Mouse (Mus musculus) heart, embryonic 12.5 days (tissue): ENCODE data around the gene Dock7. TPM values are rescaled to one million over a fixed set of nuclear protein-coding genes. Genes with fewer than 3 reads are reported as not detected.

Source experiments
- ATAC-seq: fragments of 200-750 bp; cut with Nextera tagmentation; 2 replicates; pipeline ENCODE4 v1.8.0; 2017; ENCODE audit warnings: moderate TSS enrichment, moderate library complexity; ENCODE audit not compliant: insufficient number of reproducible peaks, low FRiP score
- H3K27ac ChIP-seq: fragments of 300-500 bp; sonication (generic); 2 replicates; pipeline ENCODE4 v1.5.1; 2016; ENCODE audit warnings: mild to moderate bottlenecking, moderate library complexity; ENCODE audit not compliant: poor library complexity, severe bottlenecking
- H3K27me3 ChIP-seq: fragments of 300-500 bp; sonication (generic); replicated peaks from 2 replicates; pipeline ENCODE4 v1.6.1; 2016; ENCODE audit warnings: mild to moderate bottlenecking, moderate library complexity
- H3K36me3 ChIP-seq: fragments of 300-500 bp; sonication (generic); 2 replicates; pipeline ENCODE4 v1.6.1; 2016; ENCODE audit warnings: mild to moderate bottlenecking, moderate library complexity
- H3K4me1 ChIP-seq: fragments of 300-500 bp; sonication (generic); replicated peaks from 2 replicates; pipeline ENCODE4 v1.6.1; 2016; ENCODE audit warnings: mild to moderate bottlenecking
- H3K4me2 ChIP-seq: fragments of 300-500 bp; sonication (generic); 2 replicates; pipeline ENCODE4 v1.6.1; 2016; ENCODE audit warnings: mild to moderate bottlenecking, moderate library complexity
- H3K4me3 ChIP-seq: fragments of 300-500 bp; sonication (generic); 2 replicates; pipeline ENCODE4 v1.5.1; 2016; ENCODE audit warnings: mild to moderate bottlenecking
- H3K9ac ChIP-seq: fragments of 300-500 bp; sonication (generic); 2 replicates; pipeline ENCODE4 v1.6.1; 2016; ENCODE audit warnings: mild to moderate bottlenecking, moderate library complexity
- H3K9me3 ChIP-seq: fragments of 300-500 bp; sonication (generic); replicated peaks from 2 replicates; pipeline ENCODE4 v1.6.1; 2016; ENCODE audit warnings: mild to moderate bottlenecking, moderate library complexity
- WGBS: fragments of 180-500 bp; shearing (Covaris S2); methylation state at CpG from one replicate; pipeline ENCODE4 v1.1.7; 2016; 5-methylcytosine and 5-hydroxymethylcytosine counted together
- polyA plus RNA-seq: library from polyadenylated mRNA; unstranded; fragments of >200 nt; fragmentation: Nextera tagmentation; extraction: Ambion mirVana; gene quantifications from 2 replicates; pipeline ENCODE4 v1.2.1, GENCODE M21; 2016

Gene Dock7
- polyA plus RNA-seq, 1 experiment from 2014 or later = 43.4 TPM

DNA sequence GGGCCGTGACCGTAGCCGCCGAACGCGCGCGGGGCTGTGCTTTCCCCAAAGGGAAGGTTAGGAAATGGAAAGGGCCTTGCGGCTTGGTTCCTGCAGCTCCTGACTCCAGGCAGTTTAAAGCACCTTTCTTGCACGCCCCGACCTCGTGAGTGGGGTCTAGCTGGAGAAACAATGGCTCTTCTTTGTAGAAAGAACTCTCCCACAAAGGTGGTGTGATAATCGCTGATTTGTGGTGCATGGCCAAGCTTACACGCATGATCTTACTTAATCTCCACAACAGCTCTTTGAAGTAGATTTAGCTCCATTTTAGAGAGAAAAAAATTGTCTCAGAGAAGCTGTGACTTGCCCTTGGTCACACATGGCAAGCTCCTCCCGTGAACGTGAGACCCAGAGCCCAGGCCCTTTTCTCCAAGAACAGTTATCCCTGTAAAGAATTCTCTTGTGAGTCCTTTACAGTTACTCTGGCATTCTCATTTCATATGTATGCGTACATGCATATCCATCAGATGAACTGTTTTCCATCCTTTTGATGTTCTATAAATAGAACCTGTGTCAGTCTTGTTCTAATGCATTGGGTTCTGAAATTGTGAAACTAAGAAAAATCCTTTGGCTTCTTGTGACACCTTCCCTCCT, 524 bp upstream of the Dock7 start:
- WGBS = 3% methylated on average over 17 of the region's 17 CpGs
- Histone ChIP-seq H3K36me3 (no peaks in the 10 kb centered on the region), H3K27me3 (no peaks in the 10 kb centered on the region), H3K4me3 (peak overlapping the region; percentile 97), H3K9ac (peak overlapping the region; percentile 99), H3K9me3 (no peaks in the 10 kb centered on the region), H3K27ac (no peak overlapping the region), H3K4me2 (peak overlapping the region; percentile 83), H3K4me1 (peaks cover 35% of the 10 kb centered on the region)
- no peak; the same call in 1 of the 2 replicates for ATAC-seq

- WGBS = 37% methylated on average over 5 of the region's 5 CpGs
Measured at GRCm38 (mm10) chr4:99119051-99119450, 1.7 kb downstream of the Dock7 start.

GRCm38 (mm10) chr4:99115797-99116196, 4.9 kb downstream of the Dock7 start:
- H3K27ac ChIP-seq = no peak overlapping the region

More at GRCm38 (mm10) chr4:99119051-99119450, 1.7 kb downstream of the Dock7 start:
- Histone ChIP-seq H3K9ac (no peak overlapping the region), H3K9me3 (no peaks in the 10 kb centered on the region), H3K27me3 (no peaks in the 10 kb centered on the region), H3K27ac (no peak overlapping the region), H3K4me1 (peaks cover 44% of the 10 kb centered on the region), H3K36me3 (no peaks in the 10 kb centered on the region), H3K4me2 (peak overlapping the region; percentile 53), H3K4me3 (no peak overlapping the region)
- ATAC-seq = no peak

DNA sequence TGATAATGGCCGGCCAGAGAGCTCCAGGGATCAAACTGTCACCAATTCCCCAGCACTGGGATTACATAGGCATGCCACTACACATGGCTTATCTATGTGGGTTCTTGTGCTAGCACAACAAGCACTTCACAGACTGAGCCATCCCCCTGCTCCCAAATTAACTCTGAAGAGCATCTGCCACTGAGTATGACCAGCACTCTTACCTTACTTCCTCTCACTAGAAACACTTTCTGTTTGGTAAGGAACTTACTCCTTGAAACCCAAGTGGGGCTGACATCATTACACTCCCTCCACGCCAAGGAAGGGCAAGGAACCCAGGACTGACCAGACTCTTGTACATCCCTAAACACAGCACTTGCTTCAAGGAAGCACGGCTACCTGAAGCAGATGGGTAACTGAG, 9.0 kb downstream of the Dock7 start:
- H3K4me3 ChIP-seq = no peak overlapping the region
- H3K9ac ChIP-seq = no peak overlapping the region
- no peaks in the 10 kb centered on the region for H3K9me3 ChIP-seq
- no peak overlapping the region for H3K27ac ChIP-seq
- H3K36me3 ChIP-seq = no peaks in the 10 kb centered on the region
- H3K4me1 ChIP-seq = peaks cover 43% of the 10 kb centered on the region
- WGBS = 50% methylated on average over 3 of the region's 3 CpGs
- H3K27me3 ChIP-seq = no peaks in the 10 kb centered on the region
- ATAC-seq = 0 out of 2 replicates have a peak, but pooled peaks have one; percentile 40
- H3K4me2 ChIP-seq = peak overlapping the region; percentile 13; the same call in 1 of the 2 replicates

More at GRCm38 (mm10) chr4:99115797-99116196, 4.9 kb downstream of the Dock7 start:
- peak overlapping the region; percentile 40; the same call in 1 of the 2 replicates for H3K4me2 ChIP-seq
- H3K4me1 ChIP-seq = peaks cover 45% of the 10 kb centered on the region
- 56% methylated on average over 9 of the region's 9 CpGs for WGBS
- H3K27me3 ChIP-seq = no peaks in the 10 kb centered on the region
- H3K4me3 ChIP-seq = no peak overlapping the region
- no peak overlapping the region for H3K9ac ChIP-seq
- no peak for ATAC-seq
- H3K9me3 ChIP-seq = no peaks in the 10 kb centered on the region
- H3K36me3 ChIP-seq = no peaks in the 10 kb centered on the region

GRCm38 (mm10) chr4:99108817-99109216, 11.9 kb downstream of the Dock7 start:
- no peak overlapping the region for H3K4me3 ChIP-seq
- no peak overlapping the region for H3K27ac ChIP-seq
- no peak overlapping the region for H3K9ac ChIP-seq
- no peak overlapping the region for H3K4me2 ChIP-seq
- H3K9me3 ChIP-seq = no peaks in the 10 kb centered on the region
- 94% methylated on average over 4 of the region's 4 CpGs for WGBS
- ATAC-seq = no peak
- H3K36me3 ChIP-seq = no peaks in the 10 kb centered on the region
- H3K27me3 ChIP-seq = no peaks in the 10 kb centered on the region
- H3K4me1 ChIP-seq = peaks cover 29% of the 10 kb centered on the region

DNA sequence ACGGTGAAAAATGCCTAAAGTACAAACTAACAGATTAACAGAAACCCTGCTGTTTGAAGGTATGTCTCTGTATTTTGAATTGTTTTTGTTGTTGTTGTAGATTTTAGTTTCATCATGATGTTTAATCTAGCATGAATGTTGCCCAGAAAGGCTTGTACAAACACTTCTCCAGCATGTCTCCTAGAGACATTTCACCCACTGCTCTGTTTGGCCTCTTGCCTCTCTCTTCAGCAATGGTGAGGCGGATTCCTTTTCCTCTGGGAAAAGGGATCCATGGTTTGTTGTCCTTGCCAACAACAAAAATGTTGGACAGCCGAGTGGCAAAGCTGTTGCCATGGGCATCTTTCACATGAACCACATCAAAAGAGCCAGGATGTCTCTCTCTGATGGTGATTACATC, 17.9 kb downstream of the Dock7 start:
- no peaks in the 10 kb centered on the region for H3K36me3 ChIP-seq
- ATAC-seq = no peak
- H3K9ac ChIP-seq = no peak overlapping the region
- H3K4me1 ChIP-seq = peaks cover 15% of the 10 kb centered on the region
- H3K9me3 ChIP-seq = no peaks in the 10 kb centered on the region
- 83% methylated on average over 3 of the region's 3 CpGs for WGBS
- H3K4me3 ChIP-seq = no peak overlapping the region
- no peak overlapping the region for H3K4me2 ChIP-seq
- no peaks in the 10 kb centered on the region for H3K27me3 ChIP-seq
- no peak overlapping the region for H3K27ac ChIP-seq

DNA sequence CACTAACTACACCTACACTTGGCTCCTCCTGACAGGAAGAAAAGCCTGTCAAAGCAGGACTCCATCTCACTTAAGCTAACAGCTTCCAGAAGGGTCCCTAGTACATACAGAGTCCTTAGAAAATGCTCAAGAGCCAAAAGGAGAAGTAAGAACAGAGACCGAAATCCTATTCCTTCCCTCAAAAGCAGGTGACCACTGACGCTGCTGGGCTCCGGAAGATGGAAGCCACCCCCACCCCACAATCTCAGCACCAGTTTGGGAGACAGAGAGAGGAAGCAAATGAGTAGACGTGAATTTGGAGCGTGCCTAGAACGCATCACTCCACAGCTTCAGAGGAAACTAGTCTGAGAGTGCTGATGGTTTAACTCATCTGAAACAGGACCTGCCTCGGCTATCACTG, 20.0 kb downstream of the Dock7 start:
- no peaks in the 10 kb centered on the region for H3K9me3 ChIP-seq
- no peak overlapping the region for H3K4me2 ChIP-seq
- no peak overlapping the region for H3K9ac ChIP-seq
- 0 out of 2 replicates have a peak, but pooled peaks cover 3% of the 10 kb centered on the region for H3K4me1 ChIP-seq
- H3K36me3 ChIP-seq = no peaks in the 10 kb centered on the region
- H3K27ac ChIP-seq = no peak overlapping the region
- no peak overlapping the region for H3K4me3 ChIP-seq
- no peaks in the 10 kb centered on the region for H3K27me3 ChIP-seq
- WGBS = 69% methylated on average over 7 of the region's 7 CpGs
- ATAC-seq = no peak

GRCm38 (mm10) chr4:99091777-99092176, 28.9 kb downstream of the Dock7 start:
- H3K4me2 ChIP-seq = no peak overlapping the region
- H3K4me3 ChIP-seq = no peak overlapping the region
- H3K27me3 ChIP-seq = no peaks in the 10 kb centered on the region
- no peak overlapping the region for H3K27ac ChIP-seq
- peaks cover 12% of the 10 kb centered on the region for H3K4me1 ChIP-seq
- peaks cover 16% of the 10 kb centered on the region for H3K36me3 ChIP-seq
- no peaks in the 10 kb centered on the region for H3K9me3 ChIP-seq
- 85% methylated on average over 3 of the region's 3 CpGs for WGBS
- H3K9ac ChIP-seq = no peak overlapping the region
- ATAC-seq = no peak

GRCm38 (mm10) chr4:99091151-99091701, 29.5 kb downstream of the Dock7 start:
- ATAC-seq = no peak

DNA sequence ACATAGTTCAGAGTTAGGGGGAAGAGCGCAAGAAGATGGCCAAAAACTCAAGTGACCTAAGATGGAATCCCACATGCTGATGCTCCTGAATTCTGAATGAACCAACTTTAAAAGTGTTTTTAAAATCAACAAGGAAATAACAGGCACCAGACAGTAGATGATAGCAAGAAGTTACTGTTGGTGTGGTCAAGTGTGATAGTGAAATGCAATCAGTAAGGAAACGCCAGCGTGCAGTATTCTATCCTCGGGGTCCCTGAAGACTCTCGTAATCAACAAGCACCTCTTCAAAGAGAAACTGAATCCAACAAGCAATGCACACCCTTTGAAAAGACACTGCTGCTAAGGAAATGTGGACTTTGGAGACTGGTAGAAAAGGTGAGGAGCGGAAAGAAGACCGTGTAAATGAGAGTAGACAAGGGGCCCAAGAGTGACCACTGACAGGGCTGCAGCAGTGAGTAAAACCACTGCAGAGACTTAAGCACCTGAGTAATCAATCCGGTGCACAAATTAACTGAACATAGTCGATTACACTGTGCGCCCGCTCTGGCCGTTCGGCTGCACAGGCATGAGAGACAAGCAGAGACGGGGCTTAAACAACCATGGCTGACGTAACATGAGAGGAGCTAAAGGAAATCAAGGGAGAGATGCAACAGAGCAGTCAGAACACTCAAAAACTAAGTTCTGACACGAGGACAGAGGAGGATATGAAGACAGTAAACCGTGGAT, 32.8 kb downstream of the Dock7 start:
- Histone ChIP-seq H3K9ac (no peak overlapping the region), H3K4me2 (no peak overlapping the region), H3K27me3 (no peaks in the 10 kb centered on the region), H3K4me3 (no peak overlapping the region), H3K36me3 (peaks cover 29% of the 10 kb centered on the region), H3K9me3 (no peaks in the 10 kb centered on the region), H3K27ac (no peak overlapping the region), H3K4me1 (peaks cover 6% of the 10 kb centered on the region)
- no peak for ATAC-seq
- WGBS = 86% methylated on average over 17 of the region's 17 CpGs

More at GRCm38 (mm10) chr4:99091151-99091701, 29.5 kb downstream of the Dock7 start:
- Histone ChIP-seq H3K4me1 (peaks cover 12% of the 10 kb centered on the region), H3K9ac (no peak overlapping the region), H3K27me3 (no peaks in the 10 kb centered on the region), H3K4me3 (no peak overlapping the region), H3K9me3 (no peaks in the 10 kb centered on the region), H3K36me3 (peaks cover 21% of the 10 kb centered on the region), H3K4me2 (no peak overlapping the region), H3K27ac (no peak overlapping the region)
- 49% methylated on average over 3 of the region's 3 CpGs for WGBS

DNA sequence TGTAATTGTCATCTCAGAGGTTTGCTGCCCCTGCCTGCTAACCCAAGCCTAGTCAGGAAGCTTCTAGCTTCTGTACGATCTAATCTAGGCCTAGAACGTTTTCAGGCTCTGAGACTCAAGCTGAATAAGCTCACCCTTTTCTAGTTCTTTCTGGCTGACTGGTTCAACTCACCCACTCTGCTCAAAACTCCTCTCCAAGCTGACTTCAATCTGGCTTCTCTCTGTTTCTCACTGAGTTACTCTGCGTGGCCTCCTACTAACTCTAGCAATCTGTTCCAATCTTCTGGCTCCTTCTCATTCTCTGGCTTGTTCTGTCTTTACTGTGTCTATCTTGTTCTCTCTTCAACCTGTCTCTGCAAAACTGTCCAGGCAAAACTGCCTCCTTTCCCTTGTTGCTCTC, 36.9 kb downstream of the Dock7 start:
- Histone ChIP-seq H3K9ac (no peak overlapping the region), H3K4me1 (no peaks in the 10 kb centered on the region), H3K9me3 (no peaks in the 10 kb centered on the region), H3K27ac (no peak overlapping the region), H3K27me3 (no peaks in the 10 kb centered on the region), H3K36me3 (peaks cover 32% of the 10 kb centered on the region), H3K4me2 (no peak overlapping the region), H3K4me3 (no peak overlapping the region)
- WGBS = 78% methylated on average over 3 of the region's 3 CpGs
- ATAC-seq = no peak
